8 mouse cellular contexts compared by ENCODE assay signal in the genomic region with DNA sequence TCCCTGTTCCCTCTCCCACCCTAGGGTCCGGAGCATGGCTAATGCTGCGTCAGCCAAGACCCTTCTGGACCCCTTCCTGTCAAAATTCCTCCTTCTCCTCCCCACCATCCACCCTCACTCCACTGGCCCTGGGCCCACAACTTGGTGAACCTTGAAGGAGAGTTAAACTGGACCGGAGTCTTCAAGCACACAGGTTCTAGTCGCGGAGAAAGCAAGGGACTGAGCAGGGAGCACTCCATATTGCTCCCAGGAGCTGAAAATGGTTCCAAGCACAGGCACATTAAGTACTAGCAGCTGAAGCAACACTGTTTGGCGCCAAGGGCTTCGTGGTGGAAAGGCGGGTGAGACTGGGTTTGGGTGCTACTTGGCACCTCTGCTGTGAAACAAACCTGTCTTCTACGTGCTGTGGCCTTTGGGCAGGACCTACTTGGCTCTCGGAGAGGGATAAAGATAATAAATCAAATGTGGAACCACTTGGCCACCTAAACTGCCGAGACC.
A peak's percentile ranks its signal among the peaks of the same experiment; 100 is the strongest.
DNase-seq lines count a peak whose midpoint lies in the region; ATAC-seq and TF ChIP-seq lines count a peak whose summit lies in the region.

No protein-coding gene starts in this region.

- no peak for ATAC-seq in lung, embryonic 15.5 days (ENCODE audit: borderline replicate concordance, extremely low read depth, low FRiP score, low TSS enrichment)
- no peak for ATAC-seq in forebrain, embryonic 11.5 days (replicated peaks; ENCODE audit: low FRiP score)
- no peak for ATAC-seq in erythroblast, adult 5-6 weeks (replicated peaks; ENCODE audit: low FRiP score, poor library complexity, severe bottlenecking)

- TF ChIP-seq CTCF in olfactory bulb, adult 2 months (IDR thresholded peaks at IDR 0.05; ENCODE audit: insufficient read depth, low read depth, low read length), result no peak
- no peak for TF ChIP-seq CTCF in cerebellum, adult 2 months (IDR thresholded peaks at IDR 0.05; ENCODE audit: borderline replicate concordance, insufficient read depth, low read depth, low read length)

- no peak for TF ChIP-seq POLR2A in olfactory bulb, adult 2 months (IDR thresholded peaks at IDR 0.05; ENCODE audit: insufficient read depth, low read depth, low read length)
- no peak for TF ChIP-seq POLR2A in cerebellum, adult 2 months (IDR thresholded peaks at IDR 0.05; ENCODE audit: borderline replicate concordance, insufficient read depth, low read length)

- DNase-seq in lung, adult 18-20 months, result no peak
- DNase-seq in forebrain, embryonic 11.5 days (ENCODE audit: low spot score), result no peak
- DNase-seq in kidney, postnatal 36 days, result peak; percentile 24 to 57
- no peak for DNase-seq in cerebellum, adult 2 months
- no peak for DNase-seq in layer of hippocampus, postnatal 36 days

- H3K4me2 ChIP-seq in lung, embryonic 15.5 days, result peak overlapping the region; percentile 99
- peak overlapping the region; percentile 99 for H3K4me2 ChIP-seq in forebrain, embryonic 11.5 days (ENCODE audit: low read depth, low read length, severe bottlenecking)

- WGBS in lung, embryonic 15.5 days, result 32% methylated on average over 11 of the region's 11 CpGs
- 36% methylated on average over 11 of the region's 11 CpGs for WGBS in forebrain, embryonic 11.5 days
- WGBS in olfactory bulb, adult 2 months, result 63% methylated on average over 11 of the region's 11 CpGs
- WGBS in cerebellum, adult 2 months, result 72% methylated on average over 11 of the region's 11 CpGs

- H3K4me1 ChIP-seq in lung, embryonic 15.5 days, result peaks cover 16% of the 10 kb centered on the region; the same call in 1 of the 2 replicates
- H3K4me1 ChIP-seq in forebrain, embryonic 11.5 days (replicated peaks; ENCODE audit: control insufficient read depth, insufficient read depth, low read length), result peaks cover 4% of the 10 kb centered on the region; the same call in 1 of the 2 replicates
- H3K4me1 ChIP-seq in olfactory bulb, adult 2 months (ENCODE audit: control insufficient read depth, insufficient read depth, low read length), result peaks cover 14% of the 10 kb centered on the region
- H3K4me1 ChIP-seq in cerebellum, adult 2 months (ENCODE audit: control insufficient read depth, insufficient read depth, low read length), result peaks cover 4% of the 10 kb centered on the region; the same call in 1 of the 2 replicates

- no peaks in the 10 kb centered on the region for H3K9me3 ChIP-seq in lung, embryonic 15.5 days
- no peaks in the 10 kb centered on the region for H3K9me3 ChIP-seq in forebrain, embryonic 11.5 days (ENCODE audit: control insufficient read depth, low read length)

- H3K27me3 ChIP-seq in lung, embryonic 15.5 days, result peaks cover 50% of the 10 kb centered on the region
- H3K27me3 ChIP-seq in forebrain, embryonic 11.5 days (ENCODE audit: control insufficient read depth, insufficient read depth, low read length), result peaks cover 37% of the 10 kb centered on the region
- H3K27me3 ChIP-seq in cerebellum, adult 2 months (ENCODE audit: control insufficient read depth, insufficient read depth, low read length), result no peaks in the 10 kb centered on the region

- H3K4me3 ChIP-seq in lung, embryonic 15.5 days, result peak overlapping the region; percentile 56
- peak overlapping the region; percentile 56 for H3K4me3 ChIP-seq in forebrain, embryonic 11.5 days (ENCODE audit: low read depth, low read length)
- peak overlapping the region; percentile 51; the same call in 1 of the 2 replicates for H3K4me3 ChIP-seq in olfactory bulb, adult 2 months (ENCODE audit: insufficient read depth, low read depth, low read length)
- no peak overlapping the region for H3K4me3 ChIP-seq in cerebellum, adult 2 months (replicated peaks; ENCODE audit: insufficient read depth, low read depth, low read length)

- H3K9ac ChIP-seq in lung, embryonic 15.5 days, result peak overlapping the region; percentile 43; the same call in 1 of the 2 replicates
- H3K9ac ChIP-seq in forebrain, embryonic 11.5 days (ENCODE audit: low read length), result no peak overlapping the region

- H3K36me3 ChIP-seq in lung, embryonic 15.5 days, result no peaks in the 10 kb centered on the region
- H3K36me3 ChIP-seq in forebrain, embryonic 11.5 days (ENCODE audit: control insufficient read depth, insufficient read depth, low read length), result no peaks in the 10 kb centered on the region

- no peak overlapping the region for H3K27ac ChIP-seq in lung, embryonic 15.5 days
- no peak overlapping the region for H3K27ac ChIP-seq in forebrain, embryonic 11.5 days (ENCODE audit: low read depth, low read length)
- no peak overlapping the region for H3K27ac ChIP-seq in olfactory bulb, adult 2 months (ENCODE audit: insufficient read depth, low read depth, low read length)
- no peak overlapping the region for H3K27ac ChIP-seq in cerebellum, adult 2 months (ENCODE audit: insufficient read depth, low read length)

Comparison
In these comparisons a context has a peak if more than half of its experiments do, and no peak if none do; other contexts are left out.
1. DNase-seq: peak in kidney, postnatal 36 days (2 of 2); none in lung, adult 18-20 months (0 of 2), forebrain, embryonic 11.5 days (single experiment), cerebellum, adult 2 months (0 of 2) and layer of hippocampus, postnatal 36 days (0 of 2).